Mouse (Mus musculus) lung, postnatal 0 days (tissue): Measurements from ENCODE around the gene Celsr1. TPM values are rescaled to one million over a fixed set of nuclear protein-coding genes. Genes with fewer than 3 reads are reported as not detected.

Experiments
- ATAC-seq: fragments of 200-750 bp; cut with Nextera tagmentation; 2 replicates; pipeline ENCODE4 v1.8.0; 2017; ENCODE audit warnings: moderate library complexity
- DNase-seq: peaks from one replicate; pipeline ENCODE4 v3.0.0-alpha.2; 2016; ENCODE audit warnings: low spot score
- H3K27ac ChIP-seq: fragments of 300-500 bp; sonication (generic); 2 replicates; pipeline ENCODE4 v1.5.1; 2014; ENCODE audit warnings: antibody characterized with exemption, mild to moderate bottlenecking, low read length, mixed read lengths
- H3K27me3 ChIP-seq: fragments of 300-500 bp; sonication (generic); replicated peaks from 2 replicates; pipeline ENCODE4 v1.6.1; 2014; ENCODE audit warnings: low read length, mixed read lengths; ENCODE audit not compliant: insufficient read depth
- H3K36me3 ChIP-seq: fragments of 300-500 bp; sonication (generic); 2 replicates; pipeline ENCODE4 v1.6.1; 2014; ENCODE audit warnings: low read length, mixed read lengths; ENCODE audit not compliant: insufficient read depth
- H3K4me1 ChIP-seq: fragments of 300-500 bp; sonication (generic); 2 replicates; pipeline ENCODE4 v1.6.1; 2014; ENCODE audit warnings: antibody characterized with exemption, low read depth, low read length, mixed read lengths; ENCODE audit not compliant: insufficient read depth
- H3K4me2 ChIP-seq: fragments of 300-500 bp; sonication (generic); replicated peaks from 2 replicates; pipeline ENCODE4 v1.6.1; 2014; ENCODE audit warnings: low read depth, mild to moderate bottlenecking, low read length, moderate library complexity, mixed read lengths
- H3K4me3 ChIP-seq: fragments of 300-500 bp; sonication (generic); 2 replicates; pipeline ENCODE4 v1.5.1; 2014; ENCODE audit warnings: low read depth, low read length
- H3K9ac ChIP-seq: fragments of 300-500 bp; sonication (generic); replicated peaks from 2 replicates; pipeline ENCODE4 v1.6.1; 2014; ENCODE audit warnings: low read depth, mild to moderate bottlenecking
- H3K9me3 ChIP-seq: fragments of 300-500 bp; sonication (generic); 2 replicates; pipeline ENCODE4 v1.6.1; 2016; ENCODE audit warnings: low read length, mixed read lengths
- CTCF ChIP-seq: IDR thresholded peaks from 2 replicates; pipeline ENCODE4 v1.5.1; 2016; ENCODE audit warnings: antibody characterized with exemption, mild to moderate bottlenecking
- EP300 ChIP-seq: IDR thresholded peaks from 2 replicates; pipeline ENCODE4 v1.6.1; 2016; ENCODE audit warnings: antibody characterized with exemption, mild to moderate bottlenecking, control low read depth
- WGBS: fragments of 180-500 bp; shearing (Covaris S2); extraction: QIAGEN DNeasy Blood & Tissue Kit; methylation state at CpG from one replicate; pipeline ENCODE4 v1.1.7; 2014; 5-methylcytosine and 5-hydroxymethylcytosine counted together
- polyA plus RNA-seq: library from polyadenylated mRNA; unstranded; fragments of >200 nt; fragmentation: Nextera tagmentation; extraction: Ambion mirVana; gene quantifications from 2 replicates; pipeline ENCODE4 v1.2.1, GENCODE M21; 2015

Celsr1 gene
- polyA plus RNA-seq, 1 experiment from 2014 or later: 2.1 TPM

- TF ChIP-seq EP300: no peak
- no peak for TF ChIP-seq CTCF
- Histone ChIP-seq H3K4me3 (no peak overlapping the region), H3K4me1 (no peaks in the 10 kb centered on the region), H3K9me3 (no peaks in the 10 kb centered on the region), H3K4me2 (no peak overlapping the region), H3K9ac (no peak overlapping the region), H3K27ac (no peak overlapping the region), H3K27me3 (no peaks in the 10 kb centered on the region), H3K36me3 (no peaks in the 10 kb centered on the region)
- ATAC-seq (peak; percentile 68), DNase-seq (peak; percentile 57)
- WGBS: 23% methylated on average over 11 of the region's 11 CpGs
Observed at GRCm38 (mm10) chr15:85981768-85982415, 51.7 kb downstream of the Celsr1 start.

DNA sequence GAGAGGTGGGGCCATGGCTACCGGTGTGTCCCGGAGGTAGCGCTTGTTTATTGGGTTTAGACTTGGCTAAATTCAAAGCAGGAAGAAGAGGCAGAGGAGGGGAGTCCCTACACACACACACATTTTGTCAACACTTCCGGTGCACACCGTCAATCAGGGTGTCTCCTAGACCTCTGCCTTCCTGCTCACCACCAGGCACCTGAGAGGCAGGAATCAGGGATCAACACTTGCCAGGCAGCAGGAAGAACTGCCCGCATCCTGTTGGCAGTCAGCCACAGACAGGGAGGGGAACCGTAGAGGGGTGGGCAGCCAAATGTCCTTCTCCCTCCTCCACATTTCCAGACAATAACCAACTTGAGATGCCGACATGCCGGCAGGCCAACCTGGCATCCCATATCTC lies 56.5 kb downstream of the Celsr1 start:
- no peaks in the 10 kb centered on the region for H3K36me3 ChIP-seq
- H3K9me3 ChIP-seq: no peaks in the 10 kb centered on the region
- H3K27me3 ChIP-seq: no peaks in the 10 kb centered on the region
- H3K9ac ChIP-seq: no peak overlapping the region
- no peak overlapping the region for H3K27ac ChIP-seq
- TF ChIP-seq EP300: no peak
- TF ChIP-seq CTCF: no peak
- no peak overlapping the region for H3K4me2 ChIP-seq
- WGBS: 41% methylated on average over 9 of the region's 9 CpGs
- no peaks in the 10 kb centered on the region for H3K4me1 ChIP-seq
- peak; percentile 28; the same call in 1 of the 2 replicates for ATAC-seq
- no peak for DNase-seq
- no peak overlapping the region for H3K4me3 ChIP-seq

GRCm38 (mm10) chr15:85975746-85976145 lies 57.8 kb downstream of the Celsr1 start:
- H3K27me3 ChIP-seq: no peaks in the 10 kb centered on the region
- H3K9ac ChIP-seq: no peak overlapping the region
- H3K4me2 ChIP-seq: no peak overlapping the region
- no peak for TF ChIP-seq CTCF
- TF ChIP-seq EP300: no peak
- WGBS: 46% methylated on average over 16 of the region's 16 CpGs
- ATAC-seq (no peak), DNase-seq (no peak)
- no peak overlapping the region for H3K4me3 ChIP-seq
- H3K9me3 ChIP-seq: no peaks in the 10 kb centered on the region
- H3K36me3 ChIP-seq: no peaks in the 10 kb centered on the region
- no peak overlapping the region for H3K27ac ChIP-seq
- H3K4me1 ChIP-seq: no peaks in the 10 kb centered on the region

GRCm38 (mm10) chr15:85971596-85971995 lies 62.0 kb downstream of the Celsr1 start:
- no peak for TF ChIP-seq EP300
- no peak for TF ChIP-seq CTCF
- H3K27ac ChIP-seq: no peak overlapping the region

DNA sequence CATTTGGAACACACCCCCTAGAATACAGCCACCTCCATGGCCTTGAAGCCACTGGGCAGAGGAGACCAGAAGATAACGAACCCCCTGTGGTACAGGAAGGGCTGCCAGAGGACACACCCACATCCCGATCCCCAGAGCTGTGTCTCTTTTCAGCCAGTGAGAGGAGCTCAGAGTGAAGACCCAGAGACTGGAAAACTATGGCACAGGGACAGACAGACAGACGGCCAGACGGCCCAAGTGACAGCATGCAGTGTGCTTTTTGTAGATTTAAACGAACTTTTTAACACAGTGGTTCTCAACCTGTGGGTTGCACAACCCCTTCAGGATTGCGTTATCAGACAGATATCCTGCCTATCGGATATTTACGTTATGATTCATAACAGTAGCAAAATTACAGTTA lies 63.1 kb downstream of the Celsr1 start:
- ATAC-seq (no peak), DNase-seq (peak; percentile 59)
- no peaks in the 10 kb centered on the region for H3K36me3 ChIP-seq
- WGBS: 26% methylated on average over 8 of the region's 8 CpGs
- no peaks in the 10 kb centered on the region for H3K27me3 ChIP-seq
- TF ChIP-seq EP300 (no peak), CTCF (no peak)
- peaks cover 3% of the 10 kb centered on the region for H3K4me1 ChIP-seq
- H3K27ac ChIP-seq: peak overlapping the region; percentile 48; the same call in 1 of the 2 replicates
- H3K4me3 ChIP-seq: no peak overlapping the region
- H3K4me2 ChIP-seq: peak overlapping the region; percentile 8; the same call in 1 of the 2 replicates
- H3K9ac ChIP-seq: no peak overlapping the region
- H3K9me3 ChIP-seq: no peaks in the 10 kb centered on the region

More at GRCm38 (mm10) chr15:85971596-85971995, 62.0 kb downstream of the Celsr1 start:
- H3K27me3 ChIP-seq: no peaks in the 10 kb centered on the region
- no peak overlapping the region for H3K9ac ChIP-seq
- peaks cover 3% of the 10 kb centered on the region for H3K4me1 ChIP-seq
- DNase-seq: no peak
- ATAC-seq: no peak
- H3K9me3 ChIP-seq: no peaks in the 10 kb centered on the region
- H3K4me2 ChIP-seq: no peak overlapping the region
- H3K4me3 ChIP-seq: no peak overlapping the region
- 55% methylated on average over 5 of the region's 5 CpGs for WGBS
- H3K36me3 ChIP-seq: no peaks in the 10 kb centered on the region

- H3K9me3 ChIP-seq: no peaks in the 10 kb centered on the region
- H3K27ac ChIP-seq: peak overlapping the region; percentile 76
- ATAC-seq (peak; percentile 86), DNase-seq (peak; percentile 92)
- no peaks in the 10 kb centered on the region for H3K27me3 ChIP-seq
- H3K4me2 ChIP-seq: peak overlapping the region; percentile 22; the same call in 1 of the 2 replicates
- H3K9ac ChIP-seq: no peak overlapping the region
- H3K36me3 ChIP-seq: no peaks in the 10 kb centered on the region
- 30% methylated on average over 3 of the region's 3 CpGs for WGBS
- TF ChIP-seq EP300 (peak; percentile 24; the same call in 1 of the 2 replicates), CTCF (no peak; the same call in 1 of the 2 replicates)
- peaks cover 3% of the 10 kb centered on the region for H3K4me1 ChIP-seq
- no peak overlapping the region for H3K4me3 ChIP-seq
Observed at GRCm38 (mm10) chr15:85969707-85970153, 63.8 kb downstream of the Celsr1 start.
